Mouse (Mus musculus) c-Kit-positive CD71-positive TER-119-negative erythroid progenitor cells, embryonic 14.5 days (primary cell): ENCODE results near the gene Il18rap.
"Not testable (repeated sequence)": the region's sequence is repeated elsewhere in the genome, so short reads cannot be mapped to it uniquely, and the experiment has no call there.

Experiments used
- DNase-seq: peaks from one replicate; pipeline ENCODE4 v3.0.0-alpha.2; 2013; ENCODE audit warnings: low read depth

Il18rap gene

GRCm38 (mm10) chr1:40546645-40547044, 31.5 kb downstream of the Il18rap start:
- DNase-seq = no peak

GRCm38 (mm10) chr1:40547064-40547572, 32.0 kb downstream of the Il18rap start:
- DNase-seq = no peak

GRCm38 (mm10) chr1:40547762-40548161, 32.6 kb downstream of the Il18rap start:
- no peak for DNase-seq

DNA sequence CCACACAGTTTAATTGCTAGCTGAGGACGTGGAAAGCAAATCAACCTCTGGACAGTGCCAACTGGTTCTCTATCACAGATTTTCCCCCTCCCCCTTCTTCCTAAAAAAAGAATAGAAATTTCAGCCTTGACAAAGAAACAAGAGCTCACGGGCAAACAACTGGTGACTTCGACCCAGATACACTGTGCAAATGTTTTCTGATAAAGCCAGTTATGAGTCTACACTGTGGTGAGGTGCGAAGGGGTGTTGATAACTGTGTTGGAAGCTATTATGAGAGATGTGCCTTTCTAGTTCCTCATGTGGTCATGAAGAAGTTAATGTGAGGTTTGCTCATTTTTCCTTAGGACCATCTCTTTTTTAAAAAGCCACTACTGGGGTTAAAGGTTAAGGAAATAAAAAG, 54.2 kb downstream of the Il18rap start:
- DNase-seq = no peak

- peak; percentile 11 for DNase-seq
These were observed 64.6 kb downstream of the Il18rap start, which contains the start of gene Slc9a4 for GRCm38 (mm10) chr1:40579784-40580183. Gene Slc9a4 (plus strand): TSS chr1:40580081.

DNA sequence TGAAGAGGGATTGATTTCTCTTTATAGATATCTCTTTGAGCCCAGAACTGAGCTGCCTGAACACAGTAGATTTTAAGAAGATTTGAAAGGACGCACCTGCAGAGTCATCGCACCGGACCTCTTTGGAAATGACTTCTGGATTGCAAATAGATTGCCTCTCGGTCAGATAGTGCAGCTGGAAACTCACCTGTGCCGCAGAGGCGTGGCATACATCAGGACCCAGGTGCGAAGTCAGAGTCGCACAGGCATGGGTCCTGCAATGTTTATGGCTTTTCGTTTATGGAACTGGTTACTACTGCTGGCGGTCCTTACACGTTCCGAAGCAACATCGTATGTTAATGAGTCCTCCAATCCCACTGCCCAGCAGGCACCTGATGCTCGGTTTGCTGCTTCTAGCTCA, 65.1 kb downstream of the Il18rap start:
- DNase-seq = no peak

GRCm38 (mm10) chr1:40586776-40587175, 71.6 kb downstream of the Il18rap start:
- no peak for DNase-seq

- no peak for DNase-seq
These were observed 75.8 kb downstream of the Il18rap start for GRCm38 (mm10) chr1:40590931-40591330.

- DNase-seq = no peak
These were observed 82.7 kb downstream of the Il18rap start for GRCm38 (mm10) chr1:40597822-40598221.

DNA sequence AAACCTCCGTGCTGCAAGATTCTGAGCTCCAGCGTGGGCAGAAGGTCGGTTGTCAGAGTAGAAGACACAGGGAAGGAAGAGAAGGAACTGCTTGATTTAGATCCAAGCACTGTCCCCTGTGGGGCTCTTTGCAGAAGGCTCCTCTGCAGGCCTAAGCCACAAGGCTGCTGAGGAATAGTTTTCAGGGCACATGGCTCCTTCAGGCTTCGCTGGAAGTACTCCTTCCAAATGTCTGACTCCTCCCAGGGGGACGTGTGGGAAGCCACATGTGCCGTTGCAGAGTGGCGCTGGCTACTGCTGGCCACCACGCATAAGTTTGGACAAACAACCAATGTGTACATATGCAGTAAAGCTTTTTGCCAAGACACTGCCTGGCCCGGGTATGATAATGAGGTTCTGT, 84.5 kb downstream of the Il18rap start:
- not testable (repeated sequence) for DNase-seq

DNA sequence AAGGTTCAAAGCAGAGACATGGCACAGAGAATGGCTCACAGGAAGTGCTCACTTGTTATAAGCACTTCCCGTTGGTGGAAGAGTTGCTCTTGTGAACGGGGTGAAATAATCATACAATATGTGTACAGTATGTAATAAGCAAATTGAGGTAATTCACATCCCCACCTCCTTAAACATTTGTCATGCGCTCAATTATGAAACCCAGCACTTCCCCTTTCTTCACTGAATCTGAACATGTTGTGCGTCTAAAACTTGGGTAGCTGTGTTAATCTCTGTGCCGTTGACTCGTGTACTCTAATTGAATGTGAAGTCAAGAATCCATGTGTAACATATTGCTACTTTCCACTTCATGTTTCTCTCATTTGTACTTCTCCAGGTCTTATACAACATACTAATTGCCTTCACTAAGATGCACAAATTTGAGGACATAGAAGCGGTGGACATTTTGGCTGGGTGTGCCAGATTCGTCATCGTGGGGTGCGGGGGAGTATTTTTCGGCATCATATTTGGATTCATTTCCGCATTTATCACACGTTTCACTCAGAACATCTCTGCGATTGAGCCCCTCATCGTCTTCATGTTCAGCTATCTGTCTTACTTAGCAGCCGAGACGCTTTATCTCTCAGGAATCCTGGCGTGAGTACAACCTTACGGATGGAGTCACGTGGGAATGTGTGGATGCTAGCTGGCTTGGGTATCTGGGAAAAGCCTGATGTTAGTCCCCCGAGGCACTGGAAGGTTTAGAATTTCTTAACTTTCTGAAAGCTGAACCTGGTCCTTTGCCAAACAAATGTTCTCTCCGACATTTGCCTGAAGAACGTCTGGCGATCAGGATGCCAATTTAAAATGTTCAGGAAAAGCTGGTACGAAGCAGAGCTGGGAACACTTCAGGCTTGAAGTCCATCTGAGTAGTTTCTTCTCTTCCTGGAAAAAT, 85.5 kb downstream of the Il18rap start:
- DNase-seq = no peak
